Mouse (Mus musculus) forebrain, embryonic 13.5 days (tissue): ENCODE data around the gene H3f3a. TPM values are rescaled to one million over a fixed set of nuclear protein-coding genes. Genes with fewer than 3 reads are reported as not detected.
"Not testable (repeated sequence)": the region's sequence is repeated elsewhere in the genome, so short reads cannot be mapped to it uniquely, and the experiment has no call there.

Source experiments
- ATAC-seq: fragments of 200-750 bp; cut with Nextera tagmentation; 2 replicates; pipeline ENCODE4 v1.8.0; 2017
- H3K27ac ChIP-seq: fragments of 300-500 bp; sonication (generic); 2 replicates; pipeline ENCODE4 v1.5.1; 2015; ENCODE audit warnings: inconsistent platforms, mild to moderate bottlenecking, moderate library complexity
- H3K27me3 ChIP-seq: fragments of 300-500 bp; sonication (generic); 2 replicates; pipeline ENCODE4 v1.6.1; 2015; ENCODE audit warnings: mild to moderate bottlenecking, inconsistent platforms
- H3K36me3 ChIP-seq: fragments of 300-500 bp; sonication (generic); 2 replicates; pipeline ENCODE4 v1.6.1; 2015; ENCODE audit warnings: mild to moderate bottlenecking, inconsistent platforms; ENCODE audit not compliant: poor library complexity, severe bottlenecking
- H3K4me1 ChIP-seq: fragments of 300-500 bp; sonication (generic); 2 replicates; pipeline ENCODE4 v1.6.1; 2015; ENCODE audit warnings: inconsistent platforms
- H3K4me2 ChIP-seq: fragments of 300-500 bp; sonication (generic); 2 replicates; pipeline ENCODE4 v1.6.1; 2015; ENCODE audit warnings: inconsistent platforms, mild to moderate bottlenecking, moderate library complexity
- H3K4me3 ChIP-seq: fragments of 300-500 bp; sonication (generic); 2 replicates; pipeline ENCODE4 v1.5.1; 2015; ENCODE audit warnings: mild to moderate bottlenecking, inconsistent platforms
- H3K9ac ChIP-seq: fragments of 300-500 bp; sonication (generic); 2 replicates; pipeline ENCODE4 v1.6.1; 2015; ENCODE audit warnings: mild to moderate bottlenecking, inconsistent platforms
- H3K9me3 ChIP-seq: fragments of 300-500 bp; sonication (generic); replicated peaks from 2 replicates; pipeline ENCODE4 v1.6.1; 2016; ENCODE audit warnings: inconsistent platforms
- WGBS: fragments of 180-500 bp; shearing (Covaris S2); methylation state at CpG from one replicate; pipeline ENCODE4 v1.1.7; 2015; 5-methylcytosine and 5-hydroxymethylcytosine counted together
- polyA plus RNA-seq: library from polyadenylated mRNA; unstranded; fragments of >200 nt; fragmentation: Nextera tagmentation; extraction: Ambion mirVana; gene quantifications from 2 replicates; pipeline ENCODE4 v1.2.1, GENCODE M21; 2015

H3f3a gene
- polyA plus RNA-seq, 1 experiment from 2014 or later, result 4,414 TPM

- no peaks in the 10 kb centered on the region for H3K4me1 ChIP-seq
- no peaks in the 10 kb centered on the region for H3K9me3 ChIP-seq
- no peaks in the 10 kb centered on the region for H3K27me3 ChIP-seq
- no peaks in the 10 kb centered on the region for H3K36me3 ChIP-seq
- 92% methylated on average over 5 of the region's 5 CpGs for WGBS
- H3K27ac ChIP-seq, result no peak overlapping the region
- no peak overlapping the region for H3K4me2 ChIP-seq
- no peak for ATAC-seq
- H3K4me3 ChIP-seq, result no peak overlapping the region
- no peak overlapping the region for H3K9ac ChIP-seq
These were observed 23.4 kb upstream of the H3f3a start for GRCm38 (mm10) chr1:180837186-180837585.

GRCm38 (mm10) chr1:180836467-180836866 lies 22.7 kb upstream of the H3f3a start:
- not testable (repeated sequence) for H3K36me3 ChIP-seq, ATAC-seq, H3K9me3 ChIP-seq, H3K27ac ChIP-seq, H3K4me1 ChIP-seq, H3K4me2 ChIP-seq, H3K27me3 ChIP-seq, H3K4me3 ChIP-seq, H3K9ac ChIP-seq
- 96% methylated on average over 8 of the region's 8 CpGs for WGBS

- no peak for ATAC-seq
- Histone ChIP-seq H3K36me3 (no peaks in the 10 kb centered on the region), H3K4me1 (no peaks in the 10 kb centered on the region), H3K4me3 (no peak overlapping the region), H3K9me3 (no peaks in the 10 kb centered on the region), H3K9ac (no peak overlapping the region), H3K27me3 (no peaks in the 10 kb centered on the region), H3K4me2 (no peak overlapping the region), H3K27ac (no peak overlapping the region)
- WGBS, result 90% methylated on average over 10 of the region's 10 CpGs
These were observed 21.7 kb upstream of the H3f3a start for GRCm38 (mm10) chr1:180835273-180836015.

DNA sequence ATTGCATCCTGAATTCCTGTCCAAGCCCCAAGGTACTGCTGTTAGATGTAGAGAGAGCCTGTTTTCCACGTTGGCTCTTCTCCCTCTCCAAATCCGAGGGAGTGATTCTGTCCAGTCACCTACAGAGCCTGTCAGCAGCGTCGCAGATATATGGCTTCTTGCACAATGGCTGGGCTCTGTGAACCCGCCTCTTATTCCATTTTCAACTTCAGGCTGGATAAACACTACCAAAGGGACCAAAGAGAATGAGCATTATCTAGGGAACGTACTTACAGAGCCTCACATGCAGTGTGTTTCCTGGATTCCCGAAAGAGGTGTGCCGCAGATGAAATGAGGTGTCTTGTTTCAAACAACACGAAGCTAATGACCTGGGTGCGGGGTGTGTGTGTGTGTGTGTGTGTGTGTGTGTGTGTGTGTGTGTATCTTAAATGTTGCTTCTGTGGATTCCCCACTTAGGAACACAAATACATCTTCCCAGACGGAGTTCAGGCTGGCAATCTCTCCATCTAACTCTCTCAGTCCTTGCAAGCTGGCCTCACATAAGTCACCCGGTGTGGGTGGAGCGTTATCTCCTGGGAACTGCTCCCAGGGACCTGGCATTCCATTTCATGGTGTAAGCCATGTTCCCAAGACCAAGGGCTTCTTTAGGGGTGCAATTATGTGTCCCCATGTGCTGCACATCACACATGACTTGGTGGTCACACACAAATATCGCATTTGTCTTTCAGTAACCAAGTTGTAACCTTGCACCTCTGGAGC lies 17.0 kb upstream of the H3f3a start:
- Histone ChIP-seq H3K36me3 (no peaks in the 10 kb centered on the region), H3K27me3 (no peaks in the 10 kb centered on the region), H3K9me3 (no peaks in the 10 kb centered on the region), H3K4me2 (no peak overlapping the region), H3K4me1 (no peaks in the 10 kb centered on the region), H3K27ac (no peak overlapping the region), H3K4me3 (no peak overlapping the region), H3K9ac (no peak overlapping the region)
- no peak for ATAC-seq
- WGBS, result 76% methylated on average over 14 of the region's 14 CpGs

DNA sequence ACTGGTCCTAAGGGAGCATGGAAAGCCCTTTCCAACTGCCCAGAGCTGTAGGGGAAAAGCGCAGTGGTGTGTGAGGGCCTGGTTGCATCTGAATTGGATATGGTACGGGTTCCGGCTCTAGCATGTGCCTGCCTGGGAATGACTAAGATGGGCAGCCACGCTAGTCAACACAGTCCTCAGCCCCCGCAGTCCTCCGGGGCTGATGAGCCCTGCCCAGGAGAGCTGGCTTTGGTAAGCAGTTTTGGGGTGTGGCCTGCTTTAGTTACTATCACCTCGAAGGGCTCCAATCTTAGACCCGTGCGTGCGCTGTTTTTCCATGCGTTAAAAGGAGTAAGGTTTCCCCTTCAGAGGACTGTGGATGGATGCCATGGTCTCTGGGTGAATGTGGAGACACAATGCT lies 16.4 kb upstream of the H3f3a start:
- H3K9me3 ChIP-seq, result no peaks in the 10 kb centered on the region
- no peak for ATAC-seq
- no peak overlapping the region for H3K27ac ChIP-seq
- no peak overlapping the region for H3K4me3 ChIP-seq
- no peak overlapping the region for H3K9ac ChIP-seq
- 91% methylated on average over 11 of the region's 11 CpGs for WGBS
- H3K4me1 ChIP-seq, result no peaks in the 10 kb centered on the region
- H3K27me3 ChIP-seq, result no peaks in the 10 kb centered on the region
- no peaks in the 10 kb centered on the region for H3K36me3 ChIP-seq
- H3K4me2 ChIP-seq, result no peak overlapping the region

DNA sequence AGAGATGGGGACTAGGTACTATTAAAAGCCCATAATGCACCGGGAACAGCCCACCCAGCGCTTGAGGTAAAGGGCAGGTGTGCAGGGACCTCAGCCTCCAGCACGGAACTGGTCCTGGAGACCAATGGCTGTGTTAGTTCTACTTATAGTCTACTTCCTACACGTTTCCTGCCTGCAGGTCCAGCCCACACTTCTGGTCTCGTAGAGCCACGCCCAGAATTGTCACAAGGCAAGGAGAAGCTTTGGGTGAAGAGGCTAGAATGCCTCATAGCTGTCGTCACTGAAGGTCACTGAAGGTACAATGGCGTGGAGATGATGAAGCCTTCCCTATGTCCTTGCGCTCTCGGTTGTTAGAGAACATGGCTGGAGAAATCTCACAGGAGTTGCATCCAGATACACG lies 16.0 kb upstream of the H3f3a start:
- Histone ChIP-seq H3K4me1 (no peaks in the 10 kb centered on the region), H3K4me2 (no peak overlapping the region), H3K36me3 (no peaks in the 10 kb centered on the region), H3K27me3 (no peaks in the 10 kb centered on the region), H3K9me3 (no peaks in the 10 kb centered on the region), H3K4me3 (no peak overlapping the region), H3K9ac (no peak overlapping the region), H3K27ac (no peak overlapping the region)
- no peak for ATAC-seq
- 86% methylated on average over 11 of the region's 11 CpGs for WGBS

- no peak overlapping the region for H3K9ac ChIP-seq
- WGBS, result 89% methylated on average over 4 of the region's 4 CpGs
- H3K36me3 ChIP-seq, result no peaks in the 10 kb centered on the region
- H3K9me3 ChIP-seq, result no peaks in the 10 kb centered on the region
- H3K27me3 ChIP-seq, result no peaks in the 10 kb centered on the region
- H3K4me3 ChIP-seq, result no peak overlapping the region
- ATAC-seq, result no peak
- no peaks in the 10 kb centered on the region for H3K4me1 ChIP-seq
- no peak overlapping the region for H3K4me2 ChIP-seq
- H3K27ac ChIP-seq, result no peak overlapping the region
These were observed 12.9 kb upstream of the H3f3a start for GRCm38 (mm10) chr1:180826634-180827033.

- H3K4me1 ChIP-seq, result no peaks in the 10 kb centered on the region
- no peak overlapping the region for H3K9ac ChIP-seq
- H3K36me3 ChIP-seq, result no peaks in the 10 kb centered on the region
- H3K27me3 ChIP-seq, result no peaks in the 10 kb centered on the region
- H3K4me2 ChIP-seq, result no peak overlapping the region
- H3K9me3 ChIP-seq, result no peaks in the 10 kb centered on the region
- WGBS, result 82% methylated on average over 3 of the region's 3 CpGs
- H3K27ac ChIP-seq, result no peak overlapping the region
- ATAC-seq, result no peak
- H3K4me3 ChIP-seq, result no peak overlapping the region
These were observed 11.0 kb upstream of the H3f3a start for GRCm38 (mm10) chr1:180824721-180825120.

DNA sequence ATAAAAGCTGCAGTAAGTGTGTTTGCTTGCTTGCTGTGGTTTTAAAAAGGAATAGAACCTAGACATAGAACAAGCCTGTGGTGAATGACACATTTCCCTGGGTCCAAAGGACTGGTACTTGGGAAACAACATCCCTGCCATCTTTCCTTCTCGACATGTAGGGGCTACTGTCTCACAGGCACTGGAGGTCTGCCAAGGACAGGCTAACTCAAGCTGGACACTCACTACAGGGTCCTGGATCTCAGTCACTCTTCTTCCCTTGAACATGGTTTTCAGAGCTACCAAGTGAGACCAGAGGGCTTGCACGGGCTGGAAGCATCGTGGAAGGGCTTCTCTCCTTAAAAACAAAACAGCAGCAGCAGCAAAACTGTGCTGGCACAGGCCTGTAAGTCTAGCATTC lies 10.0 kb upstream of the H3f3a start:
- Histone ChIP-seq H3K4me3 (no peak overlapping the region), H3K4me2 (no peak overlapping the region), H3K9me3 (no peaks in the 10 kb centered on the region), H3K27me3 (no peaks in the 10 kb centered on the region), H3K27ac (no peak overlapping the region), H3K36me3 (no peaks in the 10 kb centered on the region), H3K9ac (no peak overlapping the region), H3K4me1 (no peaks in the 10 kb centered on the region)
- 77% methylated on average over 3 of the region's 3 CpGs for WGBS
- no peak for ATAC-seq

- H3K36me3 ChIP-seq, result no peaks in the 10 kb centered on the region
- H3K27me3 ChIP-seq, result no peaks in the 10 kb centered on the region
- 92% methylated on average over 5 of the region's 5 CpGs for WGBS
- H3K9ac ChIP-seq, result no peak overlapping the region
- H3K27ac ChIP-seq, result no peak overlapping the region
- H3K4me3 ChIP-seq, result no peak overlapping the region
- H3K4me1 ChIP-seq, result no peaks in the 10 kb centered on the region
- ATAC-seq, result no peak
- H3K4me2 ChIP-seq, result no peak overlapping the region
- H3K9me3 ChIP-seq, result no peaks in the 10 kb centered on the region
These were observed 8.5 kb upstream of the H3f3a start for GRCm38 (mm10) chr1:180822276-180822675.

GRCm38 (mm10) chr1:180821101-180821500 lies 7.4 kb upstream of the H3f3a start:
- no peak overlapping the region for H3K4me2 ChIP-seq
- H3K9ac ChIP-seq, result no peak overlapping the region
- no peaks in the 10 kb centered on the region for H3K27me3 ChIP-seq
- no peaks in the 10 kb centered on the region for H3K36me3 ChIP-seq
- H3K4me3 ChIP-seq, result no peak overlapping the region
- H3K4me1 ChIP-seq, result peaks cover 1% of the 10 kb centered on the region
- WGBS, result 87% methylated on average over 6 of the region's 6 CpGs
- no peaks in the 10 kb centered on the region for H3K9me3 ChIP-seq
- ATAC-seq, result no peak
- no peak overlapping the region for H3K27ac ChIP-seq

DNA sequence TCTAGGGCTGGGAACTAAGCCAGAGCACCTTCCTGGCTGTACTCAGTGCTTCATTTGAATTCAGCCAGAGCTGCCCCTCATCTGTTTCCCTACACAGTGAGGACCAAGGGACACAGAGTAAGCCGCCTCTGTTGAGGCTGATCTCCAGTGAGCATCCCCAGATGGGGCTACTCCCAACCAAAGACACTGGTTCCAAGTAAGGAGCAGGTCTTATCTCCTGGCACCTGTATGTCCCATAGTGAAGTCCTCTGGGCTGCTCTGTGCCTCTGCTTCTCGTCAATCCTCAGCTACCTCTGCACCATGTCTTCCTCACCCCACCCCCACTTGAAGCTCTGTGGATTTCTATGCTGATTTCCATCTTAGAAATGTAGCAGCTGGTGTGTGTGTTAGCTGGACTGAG lies 4.3 kb upstream of the H3f3a start:
- Histone ChIP-seq H3K9me3 (no peaks in the 10 kb centered on the region), H3K4me3 (no peak overlapping the region), H3K36me3 (no peaks in the 10 kb centered on the region), H3K27ac (no peak overlapping the region), H3K9ac (no peak overlapping the region), H3K4me2 (no peak overlapping the region), H3K4me1 (peaks cover 21% of the 10 kb centered on the region), H3K27me3 (no peaks in the 10 kb centered on the region)
- 87% methylated on average over 2 of the region's 2 CpGs for WGBS
- no peak for ATAC-seq
